Mouse (Mus musculus) kidney, embryonic 15.5 days (tissue): ENCODE data around the gene Cirbp. TPM values are rescaled to one million over a fixed set of nuclear protein-coding genes. Genes with fewer than 3 reads are reported as not detected.
A peak's percentile ranks its signal among the peaks of the same experiment; 100 is the strongest.

Experiments used
- ATAC-seq: fragments of 200-750 bp; cut with Nextera tagmentation; replicated peaks from 2 replicates; pipeline ENCODE4 v1.8.0; 2017; ENCODE audit warnings: moderate TSS enrichment; ENCODE audit not compliant: low FRiP score
- H3K27ac ChIP-seq: fragments of 300-500 bp; sonication (generic); 2 replicates; pipeline ENCODE4 v1.5.1; 2015; ENCODE audit warnings: mild to moderate bottlenecking, inconsistent platforms
- H3K27me3 ChIP-seq: fragments of 300-500 bp; sonication (generic); 2 replicates; pipeline ENCODE4 v1.6.1; 2015; ENCODE audit warnings: inconsistent platforms
- H3K36me3 ChIP-seq: fragments of 300-500 bp; sonication (generic); 2 replicates; pipeline ENCODE4 v1.6.1; 2015; ENCODE audit warnings: inconsistent platforms
- H3K4me1 ChIP-seq: fragments of 300-500 bp; sonication (generic); 2 replicates; pipeline ENCODE4 v1.6.1; 2015; ENCODE audit warnings: inconsistent platforms
- H3K4me2 ChIP-seq: fragments of 300-500 bp; sonication (generic); 2 replicates; pipeline ENCODE4 v1.6.1; 2015; ENCODE audit warnings: moderate library complexity, mild to moderate bottlenecking, inconsistent platforms
- H3K4me3 ChIP-seq: fragments of 300-500 bp; sonication (generic); replicated peaks from 2 replicates; pipeline ENCODE4 v1.5.1; 2015; ENCODE audit warnings: mild to moderate bottlenecking, inconsistent platforms
- H3K9ac ChIP-seq: fragments of 300-500 bp; sonication (generic); 2 replicates; pipeline ENCODE4 v1.6.1; 2015; ENCODE audit warnings: mild to moderate bottlenecking, inconsistent platforms
- H3K9me3 ChIP-seq: fragments of 300-500 bp; sonication (generic); replicated peaks from 2 replicates; pipeline ENCODE4 v1.6.1; 2016; ENCODE audit warnings: inconsistent platforms
- WGBS: fragments of 180-500 bp; shearing (Covaris S2); methylation state at CpG from one replicate; pipeline ENCODE4 v1.1.7; 2015; ENCODE audit warnings: mixed read lengths; 5-methylcytosine and 5-hydroxymethylcytosine counted together
- polyA plus RNA-seq: library from polyadenylated mRNA; unstranded; fragments of >200 nt; fragmentation: Nextera tagmentation; extraction: Ambion mirVana; gene quantifications from 2 replicates; pipeline ENCODE4 v1.2.1, GENCODE M21; 2015

Cirbp gene
- polyA plus RNA-seq, 1 experiment from 2014 or later, result 111 TPM

- H3K9ac ChIP-seq, result 0 out of 2 replicates have a peak overlapping the region, but pooled peaks have one; percentile 7
- peaks cover 68% of the 10 kb centered on the region for H3K4me1 ChIP-seq
- H3K27me3 ChIP-seq, result no peaks in the 10 kb centered on the region
- H3K4me3 ChIP-seq, result 0 out of 2 replicates have a peak overlapping the region, but pooled peaks have one; percentile 8
- H3K4me2 ChIP-seq, result 0 out of 2 replicates have a peak overlapping the region, but pooled peaks have one; percentile 9
- H3K36me3 ChIP-seq, result peaks cover 37% of the 10 kb centered on the region
- no peak for ATAC-seq
- 96% methylated on average over 16 of the region's 16 CpGs for WGBS
- H3K9me3 ChIP-seq, result no peaks in the 10 kb centered on the region
- 0 out of 2 replicates have a peak overlapping the region, but pooled peaks have one; percentile 5 for H3K27ac ChIP-seq
Observed at GRCm38 (mm10) chr10:80170052-80170451, 4.3 kb downstream of the Cirbp start.

- no peaks in the 10 kb centered on the region for H3K9me3 ChIP-seq
- H3K27ac ChIP-seq, result 0 out of 2 replicates have a peak overlapping the region, but pooled peaks have one; percentile 5
- peak overlapping the region; percentile 8; the same call in 1 of the 2 replicates for H3K4me3 ChIP-seq
- no peaks in the 10 kb centered on the region for H3K27me3 ChIP-seq
- 0 out of 2 replicates have a peak overlapping the region, but pooled peaks have one; percentile 9 for H3K4me2 ChIP-seq
- peaks cover 37% of the 10 kb centered on the region for H3K36me3 ChIP-seq
- H3K9ac ChIP-seq, result peak overlapping the region; percentile 7; the same call in 1 of the 2 replicates
- ATAC-seq, result no peak
- 79% methylated on average over 19 of the region's 19 CpGs for WGBS
- peaks cover 64% of the 10 kb centered on the region for H3K4me1 ChIP-seq
Observed at GRCm38 (mm10) chr10:80170601-80171021, 4.8 kb downstream of the Cirbp start.

DNA sequence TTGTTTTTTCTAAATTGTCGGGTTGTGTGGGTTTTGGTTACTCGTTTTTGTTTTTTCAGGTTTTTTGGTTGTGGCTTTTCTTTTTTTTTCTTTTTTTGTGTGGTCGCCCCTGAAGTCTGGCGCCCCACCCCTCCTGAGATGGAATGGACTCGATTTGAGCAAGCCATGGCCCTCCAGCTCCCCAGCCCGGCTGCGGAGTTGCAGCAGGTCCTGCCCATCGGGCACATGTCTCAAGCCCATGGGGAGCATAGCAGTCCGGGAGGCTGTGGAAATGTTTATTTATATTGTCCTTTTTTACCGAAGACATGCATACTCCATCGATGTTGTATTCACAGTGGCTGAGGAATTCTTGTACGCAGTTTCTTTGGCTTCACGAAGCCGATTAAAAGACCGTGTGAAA is 5.5 kb downstream of the Cirbp start:
- H3K4me2 ChIP-seq, result no peak overlapping the region
- H3K4me3 ChIP-seq, result no peak overlapping the region
- 89% methylated on average over 15 of the region's 15 CpGs for WGBS

GRCm38 (mm10) chr10:80171760-80172526 is 6.2 kb downstream of the Cirbp start:
- Histone ChIP-seq H3K4me1 (peaks cover 57% of the 10 kb centered on the region), H3K9ac (peak overlapping the region; percentile 61), H3K4me2 (peak overlapping the region; percentile 79), H3K27ac (peak overlapping the region; percentile 92), H3K4me3 (peak overlapping the region; percentile 64), H3K9me3 (no peaks in the 10 kb centered on the region), H3K27me3 (no peaks in the 10 kb centered on the region), H3K36me3 (peaks cover 37% of the 10 kb centered on the region)
- ATAC-seq, result no peak
- 81% methylated on average over 45 of the region's 45 CpGs for WGBS

More for the DNA sequence above, 5.5 kb downstream of the Cirbp start:
- H3K9ac ChIP-seq, result peak overlapping the region; percentile 19; the same call in 1 of the 2 replicates
- peaks cover 63% of the 10 kb centered on the region for H3K4me1 ChIP-seq
- ATAC-seq, result no peak
- no peaks in the 10 kb centered on the region for H3K27me3 ChIP-seq
- peaks cover 37% of the 10 kb centered on the region for H3K36me3 ChIP-seq
- peak overlapping the region; percentile 92 for H3K27ac ChIP-seq
- H3K9me3 ChIP-seq, result no peaks in the 10 kb centered on the region

- Histone ChIP-seq H3K4me1 (peaks cover 54% of the 10 kb centered on the region), H3K4me2 (peak within 1 kb of the TSS; percentile 79), H3K27ac (peak within 1 kb of the TSS; percentile 92), H3K27me3 (no peaks in the 10 kb centered on the region), H3K4me3 (peak within 1 kb of the TSS; percentile 64), H3K9ac (peak within 1 kb of the TSS; percentile 61), H3K36me3 (peaks cover 37% of the 10 kb centered on the region), H3K9me3 (no peaks in the 10 kb centered on the region)
- ATAC-seq, result peak; percentile 75
- WGBS, result 6% methylated on average over 34 of the region's 35 CpGs
Observed at GRCm38 (mm10) chr10:80172527-80173292, 6.9 kb downstream of the Cirbp start, which contains the start of gene 1600002K03Rik. Gene 1600002K03Rik, plus strand, starts transcription at chr10:80172944.

- Histone ChIP-seq H3K9me3 (no peaks in the 10 kb centered on the region), H3K4me3 (peak overlapping the region; percentile 64), H3K27ac (peak overlapping the region; percentile 92), H3K4me1 (peaks cover 54% of the 10 kb centered on the region), H3K27me3 (no peaks in the 10 kb centered on the region), H3K4me2 (peak overlapping the region; percentile 79), H3K9ac (peak overlapping the region; percentile 61), H3K36me3 (peaks cover 37% of the 10 kb centered on the region)
- WGBS, result 15% methylated on average over 11 of the region's 11 CpGs
- ATAC-seq, result no peak
Observed at GRCm38 (mm10) chr10:80173358-80173757, 7.6 kb downstream of the Cirbp start.

GRCm38 (mm10) chr10:80173955-80174640 is 8.3 kb downstream of the Cirbp start:
- H3K9ac ChIP-seq, result no peak overlapping the region
- no peak overlapping the region for H3K27ac ChIP-seq
- H3K4me3 ChIP-seq, result no peak overlapping the region
- ATAC-seq, result no peak
- H3K27me3 ChIP-seq, result no peaks in the 10 kb centered on the region
- WGBS, result 85% methylated on average over 10 of the region's 10 CpGs
- peaks cover 37% of the 10 kb centered on the region for H3K36me3 ChIP-seq
- no peaks in the 10 kb centered on the region for H3K9me3 ChIP-seq
- no peak overlapping the region for H3K4me2 ChIP-seq
- H3K4me1 ChIP-seq, result peaks cover 51% of the 10 kb centered on the region

DNA sequence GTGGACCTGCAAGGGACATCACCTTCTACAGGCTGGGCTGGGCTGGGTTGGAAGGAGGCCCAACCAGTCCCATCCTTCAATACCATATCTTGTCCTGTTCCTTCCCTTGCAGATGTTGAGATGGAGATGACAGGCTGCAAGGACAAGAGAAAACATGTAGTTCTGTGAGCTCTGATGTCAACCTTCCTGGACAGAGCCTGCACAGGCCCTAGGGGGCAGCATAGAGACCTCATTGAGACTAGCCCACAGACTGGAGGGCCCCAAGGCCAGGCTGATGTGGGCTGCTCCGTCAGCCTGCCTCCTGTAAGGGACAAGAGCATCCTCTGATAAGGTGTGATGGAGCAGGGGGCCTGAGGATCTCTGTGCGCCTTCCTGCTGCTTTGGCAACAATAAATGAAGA is 8.9 kb downstream of the Cirbp start:
- peaks cover 47% of the 10 kb centered on the region for H3K4me1 ChIP-seq
- no peaks in the 10 kb centered on the region for H3K9me3 ChIP-seq
- H3K4me2 ChIP-seq, result no peak overlapping the region
- 46% methylated on average over 2 of the region's 2 CpGs for WGBS
- no peak overlapping the region for H3K27ac ChIP-seq
- ATAC-seq, result no peak
- no peak overlapping the region for H3K4me3 ChIP-seq
- H3K9ac ChIP-seq, result 0 out of 2 replicates have a peak overlapping the region, but pooled peaks have one; percentile 17
- H3K27me3 ChIP-seq, result no peaks in the 10 kb centered on the region
- H3K36me3 ChIP-seq, result peaks cover 35% of the 10 kb centered on the region

DNA sequence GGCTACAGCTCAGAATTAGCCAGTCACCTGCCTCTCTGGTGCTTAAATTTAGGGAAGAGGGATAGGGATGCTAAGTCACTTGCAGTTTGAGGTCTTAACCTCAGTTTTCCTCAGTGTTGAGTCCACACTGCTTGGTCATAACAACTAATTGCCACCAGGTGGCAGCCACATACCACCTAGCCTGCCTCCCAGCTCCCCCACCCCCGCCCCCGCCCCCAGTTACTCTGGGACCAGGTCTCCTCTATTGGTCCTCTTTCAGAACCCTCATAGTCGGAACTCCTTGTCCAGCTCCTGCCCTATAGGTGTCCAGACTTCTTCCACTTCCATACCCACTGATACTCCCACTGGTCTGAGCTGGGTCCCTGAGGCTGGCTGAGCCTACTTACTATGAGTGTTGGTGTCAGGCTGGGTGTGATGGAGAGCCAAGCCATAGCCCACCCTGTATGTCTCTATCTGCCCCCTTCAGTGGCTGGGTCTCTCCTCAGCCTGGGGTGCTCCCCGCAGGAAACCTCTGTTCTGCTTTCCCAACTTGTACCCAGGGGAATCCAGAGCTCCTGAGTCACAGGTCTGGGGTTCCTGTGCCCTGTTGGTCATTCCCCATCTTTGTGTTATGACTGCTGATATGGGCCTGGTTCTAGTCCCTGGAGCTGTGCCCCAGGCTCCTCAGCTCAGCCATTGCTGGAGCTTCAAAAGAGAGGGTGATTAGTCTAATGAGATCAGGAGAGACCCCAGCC is 9.9 kb downstream of the Cirbp start:
- 23% methylated on average over 4 of the region's 4 CpGs for WGBS
- H3K27ac ChIP-seq, result no peak overlapping the region
- H3K27me3 ChIP-seq, result no peaks in the 10 kb centered on the region
- H3K9me3 ChIP-seq, result no peaks in the 10 kb centered on the region
- peaks cover 25% of the 10 kb centered on the region for H3K36me3 ChIP-seq
- 0 out of 2 replicates have a peak, but pooled peaks have one; percentile 7 for ATAC-seq
- H3K4me2 ChIP-seq, result no peak overlapping the region
- H3K4me3 ChIP-seq, result no peak overlapping the region
- H3K4me1 ChIP-seq, result peaks cover 47% of the 10 kb centered on the region
- H3K9ac ChIP-seq, result no peak overlapping the region

GRCm38 (mm10) chr10:80176270-80176834 is 10.6 kb downstream of the Cirbp start:
- Histone ChIP-seq H3K9me3 (no peaks in the 10 kb centered on the region), H3K27ac (no peak overlapping the region), H3K4me2 (no peak overlapping the region), H3K36me3 (peaks cover 19% of the 10 kb centered on the region), H3K4me1 (peaks cover 48% of the 10 kb centered on the region), H3K4me3 (no peak overlapping the region), H3K9ac (no peak overlapping the region), H3K27me3 (no peaks in the 10 kb centered on the region)
- WGBS, result 81% methylated on average over 5 of the region's 5 CpGs
- ATAC-seq, result no peak
